Mouse (Mus musculus) liver, embryonic 16.5 days (tissue): Measurements from ENCODE around the gene Olfr902. TPM values are rescaled to one million over a fixed set of nuclear protein-coding genes. Genes with fewer than 3 reads are reported as not detected.

ENCODE experiments used
- ATAC-seq: fragments of 200-750 bp; cut with Nextera tagmentation; 2 replicates; pipeline ENCODE4 v1.8.0; 2017; ENCODE audit warnings: low read depth, mild to moderate bottlenecking, moderate number of reproducible peaks, moderate library complexity
- H3K27ac ChIP-seq: fragments of 300-500 bp; sonication (generic); 2 replicates; pipeline ENCODE4 v1.5.1; 2014; ENCODE audit warnings: mild to moderate bottlenecking, low read length
- H3K27me3 ChIP-seq: fragments of 300-500 bp; sonication (generic); 2 replicates; pipeline ENCODE4 v1.6.1; 2014; ENCODE audit warnings: low read depth, low read length, mixed read lengths; ENCODE audit not compliant: control insufficient read depth, insufficient read depth
- H3K36me3 ChIP-seq: fragments of 300-500 bp; sonication (generic); 2 replicates; pipeline ENCODE4 v1.6.1; 2014; ENCODE audit warnings: mild to moderate bottlenecking; ENCODE audit not compliant: control insufficient read depth, insufficient read depth
- H3K4me1 ChIP-seq: fragments of 300-500 bp; sonication (generic); 2 replicates; pipeline ENCODE4 v1.6.1; 2014; ENCODE audit warnings: low read depth, low read length, mixed read lengths; ENCODE audit not compliant: control insufficient read depth
- H3K4me2 ChIP-seq: fragments of 300-500 bp; sonication (generic); 2 replicates; pipeline ENCODE4 v1.6.1; 2014; ENCODE audit warnings: low read depth, low read length, mixed read lengths
- H3K4me3 ChIP-seq: fragments of 300-500 bp; sonication (generic); 2 replicates; pipeline ENCODE4 v1.5.1; 2014; ENCODE audit warnings: low read depth, mild to moderate bottlenecking, low read length
- H3K9ac ChIP-seq: fragments of 300-500 bp; sonication (generic); 2 replicates; pipeline ENCODE4 v1.6.1; 2014; ENCODE audit warnings: low read depth, low read length
- H3K9me3 ChIP-seq: fragments of 300-500 bp; sonication (generic); replicated peaks from 2 replicates; pipeline ENCODE4 v1.6.1; 2016; ENCODE audit warnings: low read length; ENCODE audit not compliant: control insufficient read depth
- WGBS: fragments of 180-500 bp; shearing (Covaris S2); extraction: QIAGEN DNeasy Blood & Tissue Kit; methylation state at CpG from one replicate; pipeline ENCODE4 v1.1.7; 2014; ENCODE audit not compliant: insufficient replicate concordance; 5-methylcytosine and 5-hydroxymethylcytosine counted together
- polyA plus RNA-seq: library from polyadenylated mRNA; unstranded; fragments of >200 nt; fragmentation: Nextera tagmentation; extraction: Ambion mirVana; gene quantifications from 2 replicates; pipeline ENCODE4 v1.2.1, GENCODE M21; 2015

Olfr902 gene
- polyA plus RNA-seq, 1 experiment from 2014 or later, result not detected

- 52% methylated on average over 3 of the region's 3 CpGs for WGBS
- no peak within 1 kb of the TSS for H3K4me3 ChIP-seq
- no peaks in the 10 kb centered on the region for H3K4me1 ChIP-seq
- H3K36me3 ChIP-seq, result no peaks in the 10 kb centered on the region
- ATAC-seq, result no peak
- no peaks in the 10 kb centered on the region for H3K9me3 ChIP-seq
- no peak within 1 kb of the TSS for H3K27ac ChIP-seq
- H3K9ac ChIP-seq, result no peak within 1 kb of the TSS
- no peaks in the 10 kb centered on the region for H3K27me3 ChIP-seq
- no peak within 1 kb of the TSS for H3K4me2 ChIP-seq
These were observed 39.3 kb downstream of the Olfr902 start, which contains the start of gene Olfr906 for GRCm38 (mm10) chr9:38486785-38487184. Gene Olfr906, plus strand, starts transcription at chr9:38487085.

GRCm38 (mm10) chr9:38495501-38495900 is 48.0 kb downstream of the Olfr902 start, which contains the start of gene Olfr907:
Gene Olfr907, plus strand, starts transcription at chr9:38495801.
- 49% methylated on average over 2 of the region's 2 CpGs for WGBS

More at GRCm38 (mm10) chr9:38495501-38495900, 48.0 kb downstream of the Olfr902 start, which contains the start of gene Olfr907:
- Histone ChIP-seq H3K36me3 (no peaks in the 10 kb centered on the region), H3K4me2 (no peak within 1 kb of the TSS), H3K9ac (no peak within 1 kb of the TSS), H3K4me3 (no peak within 1 kb of the TSS), H3K27ac (no peak within 1 kb of the TSS), H3K4me1 (no peaks in the 10 kb centered on the region), H3K9me3 (no peaks in the 10 kb centered on the region), H3K27me3 (no peaks in the 10 kb centered on the region)
- no peak for ATAC-seq

Other genes with a start within 250 kb of the Olfr902 start
- gene Olfr893, start 239.3 kb upstream of the Olfr902 start, polyA plus RNA-seq, result not detected in 2 replicates
- gene Olfr894, start 229.6 kb upstream of the Olfr902 start, polyA plus RNA-seq, result not detected in 2 replicates
- gene Olfr143, start 194.9 kb upstream of the Olfr902 start, polyA plus RNA-seq, result not detected in 2 replicates
- not detected in 2 replicates for gene Olfr895, start 179.8 kb upstream of the Olfr902 start, polyA plus RNA-seq
- gene Olfr896-ps1, start 156.5 kb upstream of the Olfr902 start, polyA plus RNA-seq, result not detected in 2 replicates
- not detected in 2 replicates for gene Olfr25, start 118.6 kb upstream of the Olfr902 start, polyA plus RNA-seq
- gene Olfr898, start 99.2 kb upstream of the Olfr902 start, polyA plus RNA-seq, result not detected in 2 replicates
- gene Olfr250, start 80.8 kb upstream of the Olfr902 start, polyA plus RNA-seq, result not detected in 2 replicates
- not detected in 2 replicates for gene Olfr251, start 70.6 kb upstream of the Olfr902 start, polyA plus RNA-seq
- not detected in 2 replicates for gene Olfr147, start 46.0 kb upstream of the Olfr902 start, polyA plus RNA-seq
- gene Olfr901, start 18.2 kb upstream of the Olfr902 start, polyA plus RNA-seq, result not detected in 2 replicates
- not detected in 2 replicates for gene Olfr904, start 15.5 kb downstream of the Olfr902 start, polyA plus RNA-seq
- not detected in 2 replicates for gene Olfr905, start 23.5 kb downstream of the Olfr902 start, polyA plus RNA-seq
- not detected in 2 replicates for gene Olfr906, start 39.4 kb downstream of the Olfr902 start, polyA plus RNA-seq
- gene Olfr907, start 48.1 kb downstream of the Olfr902 start, polyA plus RNA-seq, result not detected in 2 replicates
- not detected in 2 replicates for gene Olfr911-ps1, start 73.9 kb downstream of the Olfr902 start, polyA plus RNA-seq
- not detected in 2 replicates for gene Olfr910, start 90.2 kb downstream of the Olfr902 start, polyA plus RNA-seq
- gene Olfr912, start 132.5 kb downstream of the Olfr902 start, polyA plus RNA-seq, result not detected in 2 replicates
- not detected in 2 replicates for gene Olfr913, start 145.1 kb downstream of the Olfr902 start, polyA plus RNA-seq
- gene Olfr914, start 157.4 kb downstream of the Olfr902 start, polyA plus RNA-seq, result not detected in 2 replicates
- not detected in 2 replicates for gene Olfr916, start 212.2 kb downstream of the Olfr902 start, polyA plus RNA-seq
- not detected in 2 replicates for gene Olfr917, start 218.2 kb downstream of the Olfr902 start, polyA plus RNA-seq
- not detected in 2 replicates for gene Olfr918, start 226.9 kb downstream of the Olfr902 start, polyA plus RNA-seq